Mouse (Mus musculus): ENCODE data around the gene Emx1. TPM values are rescaled to one million over a fixed set of nuclear protein-coding genes. Genes with fewer than 3 reads are reported as not detected.
"Not testable (repeated sequence)": the region's sequence is repeated elsewhere in the genome, so short reads cannot be mapped to it uniquely, and the experiment has no call there.

Gene Emx1
- not detected in 2 replicates for total RNA-seq (2017)

DNA sequence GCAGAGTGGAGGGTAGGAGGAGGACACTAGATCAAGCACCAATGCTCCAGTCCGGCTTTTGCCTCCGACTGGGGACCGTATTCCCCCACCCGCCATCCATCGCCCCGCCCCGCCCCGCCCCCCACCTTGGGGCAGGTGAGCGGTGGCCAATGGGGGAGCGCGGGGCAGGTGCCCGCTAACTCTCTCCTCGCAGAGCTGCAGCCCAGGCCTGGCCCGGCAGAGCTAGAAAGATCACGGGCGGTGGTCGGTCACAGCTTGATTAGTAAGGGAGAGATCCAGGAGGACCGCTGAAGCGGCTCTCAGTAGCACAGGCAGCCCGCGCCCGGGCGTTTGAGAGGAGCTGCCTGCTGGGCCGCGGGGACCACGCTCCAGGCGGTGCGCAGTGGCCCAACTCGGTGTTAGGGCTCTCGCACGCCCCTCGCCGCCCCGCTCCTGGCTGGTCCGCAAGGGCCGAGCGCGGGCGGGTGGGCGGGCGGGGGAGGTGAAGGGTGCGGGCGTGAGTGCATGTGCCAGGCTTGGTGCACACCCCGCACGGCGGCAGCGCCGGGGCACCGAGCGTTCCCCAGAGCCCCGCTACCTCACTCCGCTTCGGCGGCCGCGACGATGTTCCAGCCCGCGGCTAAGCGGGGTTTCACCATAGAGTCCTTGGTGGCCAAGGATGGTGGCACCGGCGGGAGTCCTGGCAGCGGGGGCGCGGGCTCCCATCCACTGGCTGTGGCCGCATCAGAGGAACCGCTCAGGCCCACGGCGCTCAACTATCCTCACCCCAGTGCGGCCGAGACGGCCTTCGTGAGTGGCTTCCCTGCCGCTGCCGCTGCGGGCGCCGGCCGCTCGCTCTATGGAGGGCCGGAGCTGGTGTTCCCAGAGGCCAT, at the start of gene Emx1:
Gene Emx1 (plus strand): TSS at position 99 of the 872 bp plus-strand sequence.
- ATAC-seq (replicated peaks; ENCODE audit: low read depth, poor library complexity, severe bottlenecking): no peak

DNA sequence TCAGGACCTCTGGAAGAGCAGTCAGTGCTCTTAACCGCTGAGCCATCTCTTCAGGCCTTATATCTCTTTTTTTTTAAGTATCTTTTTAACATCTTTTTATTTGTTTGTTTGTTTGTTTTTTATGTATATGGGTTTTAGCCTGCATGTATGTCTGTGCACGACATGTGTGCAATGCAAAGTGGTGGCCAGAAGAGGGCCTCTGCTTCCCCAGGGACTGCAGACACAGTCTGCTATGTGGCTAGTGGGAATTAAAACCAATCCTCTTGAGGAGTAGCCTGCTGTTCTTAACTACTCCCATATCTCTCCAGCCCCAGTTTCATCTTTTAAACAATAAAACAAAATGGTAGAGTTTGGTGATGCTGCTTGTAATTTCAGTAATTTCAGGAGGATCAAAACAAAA, 47.7 kb upstream of the Emx1 start:
- ATAC-seq (replicated peaks; ENCODE audit: low read depth, poor library complexity, severe bottlenecking): no peak

DNA sequence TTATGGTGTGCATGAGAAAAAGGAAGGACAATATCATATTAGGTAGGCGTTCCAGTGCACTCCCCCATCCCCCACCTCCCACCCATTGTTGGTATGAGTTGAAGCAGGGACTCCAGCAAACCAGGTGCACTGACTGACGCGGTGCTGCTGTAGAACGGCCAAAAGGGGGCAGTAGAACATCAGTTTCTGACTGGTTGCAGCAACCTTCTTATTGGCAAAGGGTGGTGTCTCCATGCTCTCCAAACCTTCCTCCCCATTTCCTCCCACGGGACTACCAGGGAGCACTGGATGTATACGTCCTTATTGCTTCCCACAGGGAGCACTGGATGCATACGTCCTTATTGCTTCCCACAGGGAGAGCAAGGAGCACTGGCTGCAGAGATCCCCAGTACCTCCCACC, 46.2 kb upstream of the Emx1 start:
- ATAC-seq (replicated peaks; ENCODE audit: low read depth, poor library complexity, severe bottlenecking): peak; percentile 46

DNA sequence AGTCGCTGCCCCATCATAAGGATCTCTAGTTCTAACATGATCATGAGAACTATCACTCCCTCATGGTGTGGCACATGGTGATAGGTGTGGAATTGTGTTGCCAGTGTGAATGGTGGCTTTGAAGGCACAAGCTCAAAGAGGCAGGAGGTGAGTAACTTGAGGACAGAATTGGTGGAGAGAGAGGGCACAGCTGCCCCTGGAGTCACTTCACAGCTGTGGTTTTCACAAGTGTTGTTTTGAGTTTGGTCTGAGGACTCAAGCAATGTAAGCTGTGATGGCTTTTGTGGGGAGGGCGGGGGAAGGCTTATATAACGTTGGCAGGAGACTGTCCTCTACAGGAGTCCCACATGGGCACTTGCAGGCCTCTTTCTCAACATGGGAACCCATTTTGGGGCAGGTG, 42.8 kb upstream of the Emx1 start:
- ATAC-seq (replicated peaks; ENCODE audit: low read depth, poor library complexity, severe bottlenecking): no peak

DNA sequence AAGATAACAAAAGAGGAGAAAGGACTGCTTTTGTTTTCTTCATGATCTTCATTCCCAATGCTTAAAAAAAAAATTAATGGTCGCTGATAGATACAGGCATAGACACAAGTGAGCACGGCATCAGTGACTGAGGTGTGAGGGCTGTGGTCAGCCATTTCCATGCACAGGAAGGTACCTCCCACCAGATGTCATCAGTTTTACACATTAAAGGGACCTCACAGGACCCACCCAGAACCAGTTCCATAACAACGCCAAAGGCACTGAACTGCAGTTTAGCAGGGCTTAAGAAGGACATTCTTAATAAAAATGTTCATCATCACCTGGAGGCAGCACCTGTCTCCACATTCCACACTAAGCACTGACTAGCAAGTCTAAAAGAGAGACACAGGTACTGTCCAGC, 39.6 kb upstream of the Emx1 start:
- ATAC-seq (replicated peaks; ENCODE audit: low read depth, poor library complexity, severe bottlenecking): no peak

DNA sequence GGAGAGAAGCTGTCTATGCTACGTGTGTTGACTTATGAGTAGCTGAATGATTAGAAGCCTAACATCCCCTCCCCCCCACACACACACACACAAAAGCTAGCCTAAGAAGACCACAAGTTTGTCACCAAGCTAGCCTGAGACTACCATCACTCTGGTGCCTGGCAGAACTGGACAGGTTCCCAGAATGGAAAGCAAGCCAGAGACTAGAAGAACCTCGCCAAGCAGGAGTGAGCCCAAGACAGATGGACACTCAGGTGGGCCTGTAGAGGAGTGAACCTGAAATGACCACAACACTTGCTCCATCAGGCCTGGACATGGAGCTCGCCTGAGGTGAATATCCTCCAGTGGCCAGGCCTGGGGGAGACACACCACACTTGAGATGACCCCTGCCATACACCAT, 36.9 kb upstream of the Emx1 start:
- ATAC-seq (replicated peaks; ENCODE audit: low read depth, poor library complexity, severe bottlenecking): no peak

DNA sequence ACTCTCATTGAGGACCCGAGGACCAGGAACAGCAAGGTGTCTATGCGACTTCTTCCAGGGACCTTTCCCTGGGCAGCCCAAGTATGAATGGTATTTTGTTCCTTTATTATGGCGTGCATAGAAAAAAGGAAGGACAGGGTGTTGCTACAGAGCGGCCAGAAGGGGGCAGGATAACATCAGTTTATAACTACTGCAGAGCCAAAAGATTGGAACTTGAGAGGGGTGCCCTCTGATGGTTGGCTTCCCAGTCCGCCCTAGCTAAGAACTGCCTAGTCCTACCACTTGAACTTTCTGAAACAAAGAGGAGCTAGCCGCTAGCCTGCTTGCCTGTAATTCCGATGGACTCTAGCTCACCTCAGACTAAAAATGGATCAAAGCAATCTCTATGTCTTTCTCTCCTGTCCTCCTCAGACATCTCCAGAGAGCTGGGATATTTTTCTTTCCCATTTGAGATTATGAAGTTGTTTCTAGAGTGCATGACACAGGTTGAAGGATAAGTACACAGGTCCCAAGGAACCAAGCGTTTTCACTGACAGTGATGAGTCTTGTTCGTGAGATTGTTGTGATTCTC, 33.2 kb upstream of the Emx1 start:
- ATAC-seq (replicated peaks; ENCODE audit: low read depth, poor library complexity, severe bottlenecking): peak; percentile 97

DNA sequence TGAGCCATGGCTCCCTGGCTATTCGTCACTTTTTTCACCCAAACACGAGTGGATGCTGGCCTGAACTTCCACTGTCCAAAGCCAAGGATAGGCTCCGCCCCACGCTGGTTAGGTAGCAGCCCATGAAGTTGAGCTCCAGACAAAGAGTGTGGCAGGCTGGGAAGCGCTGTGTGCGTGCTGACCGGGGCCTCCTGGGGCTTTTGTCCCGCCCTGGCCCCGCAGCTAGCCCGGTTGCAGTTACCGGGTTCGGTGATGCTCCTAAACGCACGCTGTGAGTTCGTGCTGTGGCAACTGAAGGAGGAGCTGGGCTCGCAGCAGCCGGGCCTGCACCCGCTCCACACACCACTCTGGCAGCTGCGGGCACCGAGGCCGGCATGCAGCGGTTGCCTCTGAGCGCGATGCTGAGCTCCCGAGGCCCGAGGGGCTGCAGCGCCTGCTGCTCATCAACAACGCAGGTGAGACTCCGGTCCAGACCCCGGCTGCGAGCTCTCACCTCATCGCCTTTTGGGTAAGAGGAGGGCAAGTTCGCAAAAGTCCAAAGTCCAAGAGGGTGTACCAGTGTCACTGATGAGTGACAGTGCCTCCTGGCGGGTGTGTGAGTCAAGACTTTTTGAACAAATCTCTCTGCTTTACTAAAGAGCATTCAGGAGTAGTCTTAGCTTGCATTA, 32.2 kb upstream of the Emx1 start:
- 0 out of 2 replicates have a peak, but pooled peaks have one; percentile 37 for ATAC-seq (replicated peaks; ENCODE audit: low read depth, poor library complexity, severe bottlenecking)

DNA sequence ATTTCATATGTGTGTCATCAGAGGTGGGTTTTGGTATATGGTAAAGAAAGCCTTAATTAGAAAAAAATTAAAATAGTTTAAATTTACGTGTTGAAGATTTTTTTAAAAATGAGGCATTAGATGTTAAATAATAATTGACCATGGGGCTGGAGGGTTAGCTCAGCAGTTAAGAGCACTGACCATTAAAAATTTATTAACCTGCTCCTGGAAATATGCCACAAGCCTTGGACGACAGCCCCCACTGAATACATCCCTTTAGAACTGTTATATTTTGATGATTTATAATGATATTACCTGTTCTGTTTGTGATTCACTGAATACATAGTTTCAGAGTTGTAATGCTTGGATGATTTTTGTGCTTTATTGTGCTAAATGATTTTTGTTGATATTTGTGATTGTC, 30.7 kb upstream of the Emx1 start:
- not testable (repeated sequence) for ATAC-seq (replicated peaks; ENCODE audit: low read depth, poor library complexity, severe bottlenecking)

DNA sequence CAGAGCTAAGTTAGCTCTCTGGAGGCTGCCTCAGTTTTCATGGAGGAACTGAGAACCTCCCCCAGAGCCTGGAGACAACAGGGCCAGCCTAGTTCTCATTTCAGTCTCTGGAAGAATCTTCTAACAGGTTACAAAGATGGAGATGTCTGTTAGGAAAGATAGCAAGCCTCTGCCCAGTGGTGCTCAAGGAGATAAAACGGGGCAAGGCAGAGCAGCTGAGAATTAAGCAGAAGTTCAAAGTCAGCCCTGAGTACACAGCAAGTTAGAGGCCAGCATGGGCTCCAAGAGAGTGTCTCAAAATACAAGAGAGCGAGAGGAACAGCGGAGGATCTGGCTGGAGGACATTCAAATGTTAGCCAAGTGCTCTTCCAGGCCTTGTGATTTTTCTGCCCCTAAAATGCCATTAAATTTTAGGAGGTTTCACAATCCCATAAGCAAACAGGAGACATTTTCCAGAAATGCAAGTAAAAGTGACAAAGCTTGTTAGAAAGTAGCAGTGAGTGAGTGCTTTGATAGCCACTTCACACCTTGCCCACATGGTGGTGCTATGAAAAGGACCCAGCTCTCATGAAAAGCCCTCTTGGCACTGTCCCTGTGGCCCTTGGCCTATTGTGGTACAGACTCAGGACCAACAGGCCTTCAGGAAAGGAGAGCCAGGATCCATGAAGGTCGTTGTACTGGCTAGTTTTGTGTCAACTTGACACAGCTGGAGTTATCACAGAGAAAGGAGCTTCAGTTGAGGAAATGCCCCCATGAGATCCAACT, 29.0 kb upstream of the Emx1 start:
- ATAC-seq (replicated peaks; ENCODE audit: low read depth, poor library complexity, severe bottlenecking): not testable (repeated sequence)

DNA sequence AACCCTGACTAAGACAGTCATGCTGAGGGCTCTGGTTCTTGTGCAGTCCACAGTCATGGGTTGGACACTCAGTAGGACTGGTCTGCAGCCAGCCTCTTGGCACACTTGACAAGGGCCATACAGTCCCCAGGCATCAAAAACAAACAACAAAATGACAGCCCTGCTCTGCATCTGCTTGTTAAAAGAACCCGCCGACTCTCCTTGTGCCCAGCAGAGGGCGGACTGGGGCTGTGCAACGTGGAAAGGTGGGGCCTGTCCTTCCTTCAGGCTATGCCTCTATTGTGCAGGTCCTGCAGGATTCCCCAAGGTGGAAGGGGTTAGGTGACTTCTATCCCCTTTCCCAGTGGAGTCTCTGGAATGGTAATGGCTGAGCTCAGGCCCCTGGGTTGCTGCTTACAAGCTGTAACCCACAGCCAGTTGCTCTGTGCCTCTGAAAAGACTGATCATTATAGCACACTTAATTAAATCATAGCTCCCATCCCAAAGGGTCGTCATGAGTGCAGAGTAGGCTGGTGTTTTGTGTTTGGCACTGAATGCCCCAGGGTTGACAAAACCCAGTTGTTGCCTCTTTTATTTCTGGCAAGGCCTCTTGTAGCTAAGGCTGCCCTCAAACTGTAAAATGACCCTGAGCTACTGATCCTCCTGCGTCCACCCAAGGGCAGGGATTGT, 28.0 kb upstream of the Emx1 start:
- ATAC-seq (replicated peaks; ENCODE audit: low read depth, poor library complexity, severe bottlenecking): peak; percentile 74

DNA sequence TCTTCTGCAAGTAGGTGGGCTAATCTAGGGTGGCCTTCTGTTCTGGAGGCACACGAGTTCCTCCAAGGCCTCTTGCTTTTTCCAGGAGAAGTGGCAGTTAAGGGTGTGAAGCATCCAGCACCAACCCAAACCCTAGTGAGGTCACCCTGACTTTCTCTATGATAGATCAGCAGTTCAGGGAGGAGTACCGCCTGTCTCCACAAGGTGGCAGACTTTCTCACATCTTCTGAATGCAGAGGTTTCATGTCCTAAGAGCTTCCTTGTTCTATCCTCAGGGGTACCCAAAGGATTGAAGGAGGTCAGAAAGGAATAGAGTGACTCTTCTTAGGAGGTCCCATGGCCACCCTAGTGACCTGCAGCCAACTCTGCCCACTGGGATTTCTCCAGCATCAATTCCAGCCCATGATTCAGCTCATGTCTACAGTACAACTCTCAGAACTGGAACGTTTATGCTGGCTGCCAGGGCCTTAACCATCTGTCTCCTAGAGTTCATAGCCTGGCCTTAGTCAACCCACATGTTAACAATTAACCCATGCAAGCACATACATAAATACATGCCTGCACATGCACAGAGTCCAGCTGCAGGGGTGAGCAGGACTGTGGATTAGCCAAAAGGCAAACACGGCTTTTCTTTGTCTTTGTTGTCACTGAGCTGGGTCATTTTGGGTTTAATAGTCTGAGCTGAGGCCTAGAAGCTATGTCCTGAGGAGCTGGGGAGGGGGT, 26.9 kb upstream of the Emx1 start:
- ATAC-seq (replicated peaks; ENCODE audit: low read depth, poor library complexity, severe bottlenecking): peak; percentile 80

DNA sequence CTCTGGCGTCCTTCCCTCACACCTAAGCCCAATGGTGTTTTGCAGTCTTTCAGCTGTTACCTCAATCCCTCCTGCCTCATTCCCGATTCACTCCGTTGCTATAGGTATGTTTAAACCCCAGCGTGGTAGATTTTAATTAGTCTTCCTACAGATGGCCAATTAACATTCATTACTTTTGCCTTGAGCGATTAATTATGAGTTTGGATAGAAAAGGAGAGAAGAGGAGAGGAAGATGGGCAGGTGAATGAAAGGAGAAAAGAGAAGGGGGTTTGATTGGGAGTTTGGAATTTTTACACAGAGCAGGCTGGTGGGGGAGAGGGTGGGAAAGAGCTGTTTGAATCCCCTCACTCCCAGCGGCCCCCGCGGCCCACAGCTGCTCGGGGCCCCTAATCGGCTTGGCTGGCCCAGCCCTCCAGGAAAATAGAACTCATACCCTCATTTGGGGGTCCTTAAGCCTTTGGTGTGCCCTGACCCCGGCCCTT, 21.8 kb upstream of the Emx1 start:
- ATAC-seq (replicated peaks; ENCODE audit: low read depth, poor library complexity, severe bottlenecking): no peak

DNA sequence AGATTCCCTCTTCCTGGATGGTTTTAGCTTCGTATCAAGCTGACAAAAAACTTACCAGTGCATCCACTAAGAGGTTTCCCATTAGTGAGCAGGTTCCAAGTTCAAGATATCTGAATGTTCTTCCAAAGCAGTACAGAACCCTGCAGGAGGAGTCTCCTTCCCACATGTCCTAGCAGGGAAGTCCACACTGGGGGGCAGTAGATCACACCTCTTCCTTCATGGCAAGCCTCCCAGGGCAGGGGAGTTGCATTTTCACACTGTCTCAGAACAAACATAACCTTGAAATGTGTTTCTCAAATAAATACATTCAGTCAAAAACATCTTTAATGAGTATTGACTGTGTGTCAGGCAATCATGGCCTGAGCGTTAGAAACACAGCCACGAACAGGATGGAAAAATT, 7.7 kb upstream of the Emx1 start:
- ATAC-seq (replicated peaks; ENCODE audit: low read depth, poor library complexity, severe bottlenecking): no peak

DNA sequence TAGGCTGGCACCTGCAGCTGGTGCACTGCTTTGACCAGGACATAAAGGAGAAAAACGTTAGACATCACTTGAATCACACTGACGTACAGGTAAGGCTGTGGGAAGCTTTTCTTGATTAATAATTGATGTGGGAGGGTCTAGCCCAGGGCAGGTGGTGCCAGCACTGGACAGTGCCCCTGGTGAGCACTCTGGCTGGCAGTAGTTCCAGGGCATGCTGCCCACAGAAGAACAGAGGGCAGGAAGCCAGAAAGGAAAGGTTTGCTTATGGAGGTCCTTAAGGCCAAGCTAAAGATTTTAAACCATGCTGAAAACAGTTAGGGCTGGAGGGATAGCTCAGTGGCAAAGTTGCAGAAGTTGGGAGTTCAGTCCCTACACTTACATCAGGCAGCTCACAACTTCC, 7.2 kb upstream of the Emx1 start:
- no peak for ATAC-seq (replicated peaks; ENCODE audit: low read depth, poor library complexity, severe bottlenecking)

DNA sequence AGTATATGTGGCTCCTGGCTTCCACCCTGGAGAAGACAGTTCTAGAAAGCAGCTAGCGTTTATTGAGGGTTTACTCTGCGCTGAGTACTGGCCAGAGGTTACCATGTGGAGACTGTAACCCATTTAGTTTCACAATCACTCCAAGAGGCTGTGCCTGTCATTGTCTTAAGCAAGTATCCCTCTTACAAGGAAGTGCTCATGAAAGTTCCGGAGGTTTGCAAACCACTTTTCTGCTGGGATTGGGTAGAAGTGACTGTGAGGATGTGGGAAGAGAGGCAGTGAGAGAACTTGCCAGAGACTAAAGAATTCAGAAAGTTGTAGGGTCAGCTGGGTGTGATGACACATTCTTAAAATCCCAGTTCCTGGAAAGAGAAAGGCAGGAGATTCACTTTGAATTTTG, 3.3 kb upstream of the Emx1 start:
- ATAC-seq (replicated peaks; ENCODE audit: low read depth, poor library complexity, severe bottlenecking): no peak

DNA sequence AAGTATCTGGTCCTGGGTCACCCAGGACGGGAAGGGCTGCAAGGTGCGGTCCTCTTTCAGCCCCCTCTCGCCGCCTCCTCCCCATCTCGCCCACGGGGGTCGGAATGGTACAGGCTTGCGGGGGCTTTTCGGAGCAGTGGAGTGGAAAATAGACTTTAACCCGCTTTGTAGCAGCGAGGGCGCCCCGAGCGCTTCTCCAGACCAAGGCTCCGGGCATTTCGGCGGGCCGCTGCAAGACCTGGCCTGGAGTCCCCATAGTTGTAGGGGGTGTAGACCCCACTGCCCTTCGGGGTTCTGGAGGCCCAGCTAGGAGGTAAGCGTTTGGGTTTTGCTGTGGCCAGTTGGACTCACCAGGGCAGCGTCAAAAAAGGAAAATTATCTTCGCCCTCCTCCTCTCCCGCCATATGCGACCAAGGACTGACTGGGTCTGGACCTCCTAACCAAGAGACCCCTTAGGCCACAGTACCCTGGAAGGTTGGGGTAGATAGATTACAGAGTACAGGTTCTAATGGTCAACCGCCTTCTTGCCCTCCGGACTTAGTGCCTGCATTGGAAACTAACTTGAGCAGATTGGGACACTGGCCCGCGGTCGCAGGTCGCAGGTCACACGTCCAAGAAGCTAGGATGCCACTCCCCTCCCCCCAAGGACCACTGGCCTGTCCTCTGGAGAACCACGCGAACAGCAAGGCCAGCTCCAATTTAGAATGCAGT, 1.1 kb upstream of the Emx1 start:
- no peak for ATAC-seq (replicated peaks; ENCODE audit: low read depth, poor library complexity, severe bottlenecking)

DNA sequence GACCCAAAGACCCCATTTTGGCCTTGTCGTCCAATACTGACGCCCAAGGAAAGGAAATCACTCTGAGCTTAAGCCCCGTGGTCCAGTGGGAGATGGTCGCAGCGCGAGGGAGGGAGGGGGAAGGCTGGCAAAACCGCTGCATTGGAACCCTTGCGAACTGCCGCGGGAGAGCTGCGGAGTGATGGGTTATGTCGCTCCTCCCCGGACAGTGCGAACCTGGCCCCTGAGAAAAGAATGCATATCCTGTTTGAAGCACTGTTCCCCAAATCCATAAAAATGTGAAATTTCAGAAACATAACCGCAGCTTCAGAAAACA, 536 bp upstream of the Emx1 start:
- no peak for ATAC-seq (replicated peaks; ENCODE audit: low read depth, poor library complexity, severe bottlenecking)
